In genomic region chrX:77511301-77511993, GRCm38 (mm10) we compare ENCODE assay signal across 8 mouse cellular contexts. TPM values are rescaled to one million over a fixed set of nuclear protein-coding genes. Genes with fewer than 3 reads are reported as not detected.
DNase-seq lines count a peak whose midpoint lies in the region; ATAC-seq and TF ChIP-seq lines count a peak whose summit lies in the region.

No protein-coding gene starts in this region.

- peak overlapping the region; percentile 94 for H3K27ac ChIP-seq in intestine, embryonic 16.5 days (ENCODE audit: low read length)
- H3K27ac ChIP-seq in limb, embryonic 15.5 days = peak overlapping the region; percentile 96
- H3K27ac ChIP-seq in midbrain, postnatal 0 days (ENCODE audit: low read depth, low read length) = peak overlapping the region; percentile 89

- no peaks in the 10 kb centered on the region for H3K9me3 ChIP-seq in intestine, embryonic 16.5 days (ENCODE audit: control insufficient read depth, low read length)
- H3K9me3 ChIP-seq in limb, embryonic 15.5 days = no peaks in the 10 kb centered on the region
- no peaks in the 10 kb centered on the region for H3K9me3 ChIP-seq in midbrain, postnatal 0 days (ENCODE audit: low read length)

- H3K4me2 ChIP-seq in intestine, embryonic 16.5 days (ENCODE audit: low read depth, low read length) = peak overlapping the region; percentile 52
- H3K4me2 ChIP-seq in limb, embryonic 15.5 days = peak overlapping the region; percentile 50
- peak overlapping the region; percentile 62 for H3K4me2 ChIP-seq in midbrain, postnatal 0 days (ENCODE audit: low read depth, low read length, poor library complexity, severe bottlenecking)

- ATAC-seq in common myeloid progenitor, adult 5-6 weeks (replicated peaks; ENCODE audit: low read depth, poor library complexity, severe bottlenecking) = peak; percentile 7
- ATAC-seq in granulocyte monocyte progenitor cell, adult 5-6 weeks (replicated peaks; ENCODE audit: poor library complexity, severe bottlenecking) = peak; percentile 21
- peak; percentile 22 for ATAC-seq in intestine, embryonic 16.5 days
- 0 out of 2 replicates have a peak, but pooled peaks have one; percentile 2 for ATAC-seq in limb, embryonic 15.5 days (ENCODE audit: insufficient number of reproducible peaks, low FRiP score, low TSS enrichment, low read depth)
- peak; percentile 8; the same call in 1 of the 2 replicates for ATAC-seq in midbrain, postnatal 0 days (ENCODE audit: low FRiP score)

- 15% methylated on average over 50 of the region's 55 CpGs for WGBS in intestine, embryonic 16.5 days
- 15% methylated on average over 55 of the region's 55 CpGs for WGBS in limb, embryonic 15.5 days
- 23% methylated on average over 44 of the region's 55 CpGs for WGBS in midbrain, postnatal 0 days

- DNase-seq in gastrocnemius, adult 18-20 months (ENCODE audit: low spot score) = peak; percentile 7
- DNase-seq in gastrocnemius, postnatal 10 days = no peak
- DNase-seq in midbrain, postnatal 0 days (ENCODE audit: low spot score) = peak; percentile 17
- DNase-seq in splenic B cell, adult 2 months (ENCODE audit: low read depth, low spot score) = peak; percentile 46

- H3K36me3 ChIP-seq in intestine, embryonic 16.5 days (ENCODE audit: control insufficient read depth, insufficient read depth, low read length) = no peaks in the 10 kb centered on the region
- H3K36me3 ChIP-seq in limb, embryonic 15.5 days = no peaks in the 10 kb centered on the region
- no peaks in the 10 kb centered on the region for H3K36me3 ChIP-seq in midbrain, postnatal 0 days (ENCODE audit: insufficient read depth, low read length)
- no peaks in the 10 kb centered on the region for H3K36me3 ChIP-seq in splenic B cell, adult 2 months (ENCODE audit: control insufficient read depth, insufficient read depth, low read length, poor library complexity, severe bottlenecking)

- no peaks in the 10 kb centered on the region for H3K27me3 ChIP-seq in intestine, embryonic 16.5 days (replicated peaks; ENCODE audit: control insufficient read depth, insufficient read depth, low read length)
- H3K27me3 ChIP-seq in limb, embryonic 15.5 days = no peaks in the 10 kb centered on the region
- no peaks in the 10 kb centered on the region for H3K27me3 ChIP-seq in midbrain, postnatal 0 days (ENCODE audit: insufficient read depth, low read length)
- no peaks in the 10 kb centered on the region for H3K27me3 ChIP-seq in splenic B cell, adult 2 months (ENCODE audit: control insufficient read depth, insufficient read depth, low read length, poor library complexity, severe bottlenecking)

- H3K4me1 ChIP-seq in intestine, embryonic 16.5 days (ENCODE audit: control insufficient read depth, insufficient read depth, low read length) = peaks cover 8% of the 10 kb centered on the region; the same call in 1 of the 2 replicates
- H3K4me1 ChIP-seq in limb, embryonic 15.5 days = peaks cover 13% of the 10 kb centered on the region
- H3K4me1 ChIP-seq in midbrain, postnatal 0 days (ENCODE audit: insufficient read depth, low read length) = no peaks in the 10 kb centered on the region

- H3K9ac ChIP-seq in intestine, embryonic 16.5 days (ENCODE audit: low read depth, low read length) = peak overlapping the region; percentile 80
- H3K9ac ChIP-seq in limb, embryonic 15.5 days = peak overlapping the region; percentile 71
- H3K9ac ChIP-seq in midbrain, postnatal 0 days (replicated peaks; ENCODE audit: low read length, poor library complexity, severe bottlenecking) = peak overlapping the region; percentile 74

- no peak for TF ChIP-seq CTCF in midbrain, postnatal 0 days (IDR thresholded peaks at IDR 0.05)

- H3K4me3 ChIP-seq in intestine, embryonic 16.5 days (ENCODE audit: low read length) = peak overlapping the region; percentile 57
- H3K4me3 ChIP-seq in limb, embryonic 15.5 days = peak overlapping the region; percentile 61
- H3K4me3 ChIP-seq in midbrain, postnatal 0 days (ENCODE audit: low read depth, low read length) = peak overlapping the region; percentile 63

RNA-seq across cellular contexts. Expression of gene Tbl1x, which starts 0.6 kb away (rescaled TPM):
- total RNA-seq in gastrocnemius, adult 18-20 months (2021) = 10 to 100 TPM; 10.3 to 12.8 TPM
- 10 to 100 TPM; 20.8 to 27.2 TPM for total RNA-seq in gastrocnemius, postnatal 10 days (2021)
- 41.4 and 55.8 TPM in 2 replicates for total RNA-seq in common myeloid progenitor, adult 5-6 weeks (2017)
- total RNA-seq in granulocyte monocyte progenitor cell, adult 5-6 weeks (2014; fragmentation: Nextera tagmentation) = 38.5 and 41.5 TPM in 2 replicates
- 33.1 and 37.9 TPM in 2 replicates for total RNA-seq in granulocyte monocyte progenitor cell, adult 5-6 weeks (2017)
- 49.6 and 53.3 TPM in 2 replicates for polyA plus RNA-seq in intestine, embryonic 16.5 days (2015; fragmentation: Nextera tagmentation; extraction: Ambion mirVana)
- 63.5 and 67.1 TPM in 2 replicates for polyA plus RNA-seq in limb, embryonic 15.5 days (2015; fragmentation: Nextera tagmentation; extraction: Ambion mirVana)
- 46.0 and 54.6 TPM in 2 replicates for total RNA-seq in midbrain, postnatal 0 days (2014; rRNA removed)
- polyA plus RNA-seq in midbrain, postnatal 0 days (2015; fragmentation: Nextera tagmentation; extraction: Ambion mirVana) = 31.6 and 33.4 TPM in 2 replicates
